Comparison of ENCODE assay signal across 17 mouse cellular contexts in genomic region chr10:59462307-59462706, GRCm38 (mm10). TPM values are rescaled to one million over a fixed set of nuclear protein-coding genes. Genes with fewer than 3 reads are reported as not detected.
"Had no signal": no experiment of that assay in that cellular context is flagged by ENCODE, and none has a peak within 500 bp of the region (broad histone marks: within the 10 kb centered on the region; RNA-seq: fewer than 3 reads in every experiment).

No protein-coding gene starts in this region.

- H3K27ac ChIP-seq: kidney, embryonic 15.5 days; liver, embryonic 15.5 days; midbrain, embryonic 13.5 days; stomach, postnatal 0 days had no signal

- H3K4me3 ChIP-seq: kidney, embryonic 15.5 days; liver, embryonic 15.5 days; midbrain, embryonic 13.5 days had no signal

- ATAC-seq: lung, postnatal 0 days; midbrain, embryonic 13.5 days had no signal

- H3K4me1 ChIP-seq: kidney, embryonic 15.5 days; liver, embryonic 15.5 days; midbrain, embryonic 13.5 days had no signal

- H3K9me3 ChIP-seq: kidney, embryonic 15.5 days; liver, embryonic 15.5 days; midbrain, embryonic 13.5 days had no signal

- DNase-seq: kidney, adult 2 months; kidney, postnatal 14 days; lung, adult 2 months; lung, postnatal 36 days; thymus, postnatal 4 days had no signal

- H3K9ac ChIP-seq: kidney, embryonic 15.5 days; liver, embryonic 15.5 days; midbrain, embryonic 13.5 days had no signal

- H3K4me2 ChIP-seq: kidney, embryonic 15.5 days; liver, embryonic 11.5 days; liver, embryonic 15.5 days; midbrain, embryonic 13.5 days had no signal

- H3K36me3 ChIP-seq: liver, embryonic 15.5 days; midbrain, embryonic 13.5 days had no signal

- H3K27me3 ChIP-seq: kidney, embryonic 15.5 days; liver, embryonic 15.5 days; midbrain, embryonic 13.5 days had no signal

RNA-seq across cellular contexts. Expression of gene Oit3, which starts 20.7 kb away (rescaled TPM):
- polyA plus RNA-seq: neural tube, embryonic 14.5 days had no signal

RNA-seq across cellular contexts. Expression of gene Pla2g12b, which starts 58.8 kb away (rescaled TPM):
- total RNA-seq: layer of hippocampus, postnatal 25 days; left cerebral cortex, adult 8-10 months; left cerebral cortex, postnatal 36 days; megakaryocyte progenitor cell, adult 5-6 weeks; midbrain, postnatal 0 days had no signal
- polyA plus RNA-seq: midbrain, embryonic 13.5 days; midbrain, postnatal 0 days; neural tube, embryonic 14.5 days had no signal
